Mouse (Mus musculus) mouse trophoblast stem cell (cell line): ENCODE data around the gene Cyp2d10.

Experiments used
- in situ Hi-C, 2 experiments: fragments of 300-500 bp; cut with MseI, MboI; formaldehyde crosslinking; loops; 2 replicates in 1 of 2; 3 replicates in 1 of 2; pipeline ENCODE4 v1.15.1; 2025

Gene Cyp2d10

DNA sequence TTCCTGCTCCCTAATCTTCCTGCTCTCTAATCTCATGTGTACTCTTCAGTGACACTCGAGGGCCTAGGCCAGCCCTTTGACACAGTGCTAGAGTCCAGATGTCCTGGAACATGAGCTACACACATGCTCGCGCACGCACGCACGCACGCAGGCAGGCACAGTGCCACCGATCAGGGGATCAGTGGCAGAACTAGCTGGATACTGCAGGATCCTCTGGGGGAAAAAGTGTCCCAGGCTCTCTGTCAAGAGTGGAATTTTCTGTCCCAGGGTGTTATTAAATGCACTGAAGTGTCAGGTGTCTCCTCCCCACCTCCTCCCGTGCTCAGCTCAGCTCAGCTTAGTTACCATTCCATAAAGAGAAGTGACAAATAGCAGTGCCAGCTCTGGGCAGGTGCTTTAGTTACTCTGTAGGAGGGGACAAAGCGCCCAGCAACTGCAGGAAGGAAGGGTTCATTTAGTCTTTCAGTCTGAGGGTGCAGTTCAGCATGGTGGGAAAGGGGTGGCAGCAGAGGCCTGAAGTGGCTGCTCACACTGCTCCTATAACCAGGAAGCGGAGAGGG is 45.5 kb downstream of the Cyp2d10 start:
- in situ Hi-C loops: no loop called here

DNA sequence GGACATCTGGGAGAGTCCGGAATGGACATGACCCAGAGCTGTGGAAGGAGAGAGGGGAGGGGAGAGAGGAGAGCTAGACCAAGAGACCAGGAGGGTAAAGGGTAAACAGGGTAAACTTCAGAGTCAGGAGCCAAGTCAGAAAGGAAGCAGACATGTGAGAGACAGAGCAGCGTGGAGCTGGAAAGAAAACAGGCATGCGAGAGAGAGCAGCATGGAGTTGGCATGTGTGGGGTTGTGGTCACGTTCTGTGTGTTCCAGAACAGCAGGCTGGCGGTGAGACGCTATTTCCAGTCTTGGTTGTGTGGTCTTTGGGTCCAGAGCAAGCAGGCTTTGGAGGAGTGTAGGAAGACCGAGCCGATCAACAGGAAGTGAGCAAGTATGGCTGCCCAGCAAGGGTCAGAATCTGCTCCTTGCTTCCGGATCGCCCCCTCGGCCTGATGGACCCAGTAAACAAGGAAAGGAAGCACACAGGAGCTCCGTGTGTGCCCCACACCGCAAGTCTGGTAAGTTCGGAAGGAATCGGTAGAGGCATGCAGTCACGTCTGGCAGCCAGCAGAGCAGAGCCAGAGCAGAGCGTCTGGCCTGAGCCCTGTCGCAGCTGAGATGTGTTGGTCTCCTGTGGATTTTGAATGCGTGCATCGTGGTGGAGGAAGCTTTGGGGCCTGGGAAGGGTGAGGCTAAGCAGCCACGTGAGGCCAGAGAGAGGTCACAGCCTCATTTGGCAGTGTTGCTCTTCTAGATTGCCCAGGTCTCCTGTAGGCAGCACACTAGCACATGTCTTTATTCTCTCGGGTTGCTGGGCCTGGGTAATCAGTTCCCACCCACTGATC is 48.3 kb downstream of the Cyp2d10 start:
- in situ Hi-C loops: no loop called here

DNA sequence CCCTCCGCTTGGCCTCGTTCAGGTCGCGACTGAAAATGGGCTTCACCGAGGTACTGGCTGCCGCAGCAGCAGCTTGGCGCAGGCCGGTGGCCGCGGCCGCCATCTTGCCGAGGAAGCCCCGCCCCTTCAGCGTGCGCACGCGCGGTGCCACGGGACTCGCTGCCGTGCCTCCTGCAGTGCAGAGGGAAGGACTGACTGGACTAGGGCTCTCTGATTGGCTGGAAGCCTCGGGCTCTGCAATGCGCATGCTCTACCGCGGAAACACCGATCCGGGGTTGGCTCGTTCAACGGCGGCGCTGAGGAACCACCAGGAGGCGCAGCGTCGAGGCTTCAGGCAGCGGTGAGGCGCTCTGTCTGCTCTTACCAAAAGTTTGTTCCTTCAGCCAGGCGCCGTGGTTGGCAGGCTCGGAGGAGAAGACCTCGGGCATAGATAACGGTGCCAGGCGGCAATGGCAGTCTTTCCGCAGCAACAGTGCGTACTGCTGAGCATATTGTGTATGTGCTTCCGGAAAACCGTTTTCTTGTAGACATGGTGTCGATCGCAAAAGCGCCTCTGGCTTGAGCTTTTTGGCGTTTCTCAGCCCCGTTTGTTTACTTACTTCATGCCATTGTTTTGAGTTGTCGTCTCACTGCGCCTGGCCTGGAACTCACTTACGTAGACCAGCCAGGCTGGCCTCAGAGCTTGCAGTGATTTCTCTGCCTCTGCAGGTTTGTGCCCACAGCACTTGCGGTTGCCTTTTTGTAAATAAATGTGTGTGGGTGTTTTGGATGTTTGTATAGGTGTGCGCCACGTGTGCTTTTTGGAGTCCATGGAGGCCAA is 52.7 kb downstream of the Cyp2d10 start, which contains the start of gene Ndufa6:
Gene Ndufa6, minus strand, starts transcription at position 197 of the 820 bp plus-strand sequence.
- in situ Hi-C loops: no loop called here

DNA sequence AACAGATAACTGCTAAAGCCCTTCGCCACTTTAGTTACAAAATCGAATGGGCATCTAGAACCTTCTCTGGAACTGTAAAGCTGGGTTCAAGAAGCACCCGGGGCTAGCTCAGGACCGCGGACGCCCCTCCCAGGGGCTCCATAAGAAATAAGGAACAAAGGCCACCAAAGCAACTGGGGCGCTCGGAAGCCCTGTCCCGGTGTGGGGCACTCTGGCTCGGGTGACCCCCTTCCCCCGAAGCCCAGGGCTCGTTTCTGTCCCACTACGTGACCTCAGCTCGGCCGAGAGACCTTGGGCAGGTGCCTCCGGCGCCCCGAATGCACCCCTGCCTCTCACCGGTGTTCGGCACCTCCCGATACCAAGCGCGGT is 53.3 kb downstream of the Cyp2d10 start:
- in situ Hi-C loops: no loop called here

DNA sequence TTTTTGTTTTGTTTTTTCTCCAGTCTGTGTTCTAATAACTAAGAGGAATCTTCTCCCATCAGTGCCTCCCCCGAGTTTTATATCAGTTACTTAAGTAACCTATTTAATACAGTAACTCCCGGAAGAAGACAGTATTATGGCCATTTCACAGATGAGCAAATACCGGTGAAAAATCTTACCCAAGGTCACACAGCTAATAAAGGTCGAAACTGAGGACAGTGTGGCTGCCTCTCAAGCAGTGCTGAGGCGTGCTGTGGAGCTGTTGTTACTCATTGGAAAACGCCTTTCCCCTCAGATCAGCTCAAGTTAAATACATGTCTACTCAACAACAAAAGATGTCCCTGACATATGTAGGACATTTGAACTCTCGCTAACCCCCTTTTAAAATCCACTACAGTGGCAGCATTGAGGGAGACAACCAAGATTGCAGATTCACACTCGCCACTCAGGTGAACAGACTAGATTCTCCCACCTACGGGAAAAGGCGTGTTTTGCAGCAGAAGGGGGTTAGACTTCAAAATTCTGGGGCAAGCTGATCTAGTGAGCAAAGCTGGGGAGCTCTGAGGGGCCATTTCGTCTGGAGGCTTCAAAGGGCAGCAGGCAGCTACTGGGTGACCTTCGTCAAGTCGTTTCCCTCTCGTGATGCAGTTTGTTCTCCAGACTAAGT is 53.8 kb downstream of the Cyp2d10 start:
- in situ Hi-C loops: no loop called here
